Mouse (Mus musculus): ENCODE measurements around the gene Tecpr1.

The Tecpr1 gene

DNA sequence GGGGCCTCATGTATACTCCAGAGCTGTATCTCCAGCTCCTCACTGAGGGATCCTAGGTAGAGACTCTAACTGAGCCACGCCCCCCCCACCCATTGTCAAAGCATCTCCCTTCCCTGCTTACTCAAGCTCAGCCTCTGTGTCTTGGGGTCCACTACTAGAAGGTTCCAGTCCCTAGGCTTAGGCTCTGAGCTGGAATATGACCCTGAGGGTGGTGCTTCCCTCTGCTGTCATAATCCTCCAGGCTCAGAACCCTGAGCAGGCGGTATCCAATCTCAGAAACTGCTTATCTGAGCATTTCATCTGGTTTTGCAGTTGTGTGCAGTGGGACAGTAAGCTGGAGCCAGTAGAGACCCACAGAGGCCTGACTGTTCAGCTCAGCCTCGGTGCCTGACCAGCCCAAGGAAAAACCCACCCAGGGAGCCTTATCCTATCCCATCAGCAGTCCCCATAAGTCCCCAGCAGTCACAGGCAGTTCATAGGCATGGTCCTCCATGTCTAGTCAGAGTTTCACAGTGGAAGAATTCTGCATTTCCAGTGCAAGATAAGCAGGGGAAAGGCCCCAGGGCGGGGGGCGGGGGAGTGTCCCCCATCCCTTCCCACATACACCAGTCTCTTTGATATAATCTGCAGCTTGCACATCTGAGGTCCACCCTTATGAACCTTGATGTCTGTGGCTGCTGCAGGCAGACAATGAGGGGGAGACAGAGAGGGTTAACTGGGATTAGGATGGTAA, 61.2 kb downstream of the Tecpr1 start:
- no peak for DNase-seq

DNA sequence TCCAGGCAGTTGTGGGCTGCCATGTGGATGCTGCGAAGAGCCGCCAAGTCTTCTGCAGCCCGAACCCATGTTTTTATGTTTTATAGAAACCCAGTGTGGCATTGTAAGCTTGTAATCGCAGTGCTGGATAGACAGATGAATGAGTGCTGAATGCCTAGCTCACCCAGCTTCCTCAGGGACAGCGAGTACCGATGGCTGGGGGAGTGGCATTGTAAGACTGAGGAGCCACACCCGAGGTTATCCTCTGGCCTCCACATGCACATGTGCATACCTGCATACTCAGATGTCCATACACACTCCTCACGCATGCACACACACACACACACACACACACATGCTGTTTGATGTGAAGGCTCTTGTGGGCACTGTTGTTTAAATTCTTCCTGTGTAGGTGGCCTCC, 64.3 kb downstream of the Tecpr1 start:
- no peak for DNase-seq

DNA sequence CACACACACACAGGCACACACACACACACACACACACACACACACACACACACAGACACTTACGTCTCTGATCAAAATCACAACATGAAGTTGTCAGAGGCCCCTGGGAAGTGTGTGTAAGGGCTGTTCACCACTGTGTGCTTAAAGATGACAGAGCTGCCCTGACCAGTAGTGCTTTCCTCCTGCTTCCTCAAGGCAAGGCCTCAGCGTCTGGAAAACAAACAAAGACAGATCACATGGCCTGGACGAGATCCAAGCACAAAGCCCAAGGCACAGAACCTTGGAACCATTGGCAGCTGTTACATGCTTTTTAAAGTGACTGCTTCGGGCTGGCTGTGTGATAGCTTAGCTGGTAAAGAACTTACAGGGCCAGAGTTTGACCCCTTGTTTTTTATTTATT, 64.8 kb downstream of the Tecpr1 start:
- peak; percentile 46 to 63 for DNase-seq

DNA sequence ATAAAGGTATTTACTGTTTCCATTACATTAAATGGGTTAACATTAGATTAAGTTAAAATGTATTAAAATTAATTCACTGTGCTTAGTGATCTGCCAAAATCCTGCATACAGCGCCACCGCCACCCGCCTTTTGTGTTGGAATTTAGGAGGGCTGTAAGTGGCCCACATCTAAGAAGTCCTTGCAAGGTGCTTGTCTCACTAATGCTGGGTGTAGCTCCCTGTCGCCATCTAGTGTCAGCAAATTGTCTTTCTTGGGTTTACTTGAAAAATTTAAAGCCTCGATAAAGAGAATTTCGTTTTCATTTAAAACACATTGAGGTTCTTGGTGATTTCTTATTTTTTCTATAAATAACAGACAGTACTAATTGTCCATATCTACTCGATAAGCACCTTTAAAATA, 68.9 kb downstream of the Tecpr1 start:
- peak; percentile 85 to 86 for DNase-seq

DNA sequence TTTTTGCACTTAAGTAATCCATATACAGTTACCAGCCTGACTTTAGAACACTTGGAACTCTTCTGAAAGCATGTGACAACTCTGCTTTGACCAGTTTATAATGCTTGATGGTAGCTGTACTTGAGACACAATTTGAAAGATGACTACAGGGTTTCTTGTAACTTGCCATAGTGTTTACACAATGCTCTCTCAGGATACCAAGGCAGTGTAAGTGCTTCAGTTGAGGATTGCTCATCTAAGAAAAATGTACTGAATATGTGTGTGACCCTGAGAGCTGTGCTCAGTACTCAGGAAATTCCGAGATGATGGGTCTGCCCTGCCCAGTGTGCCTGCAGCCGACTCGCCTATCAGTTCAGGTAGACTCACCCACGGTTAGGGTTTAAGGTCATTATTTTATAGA, 72.1 kb downstream of the Tecpr1 start:
- no peak for DNase-seq

DNA sequence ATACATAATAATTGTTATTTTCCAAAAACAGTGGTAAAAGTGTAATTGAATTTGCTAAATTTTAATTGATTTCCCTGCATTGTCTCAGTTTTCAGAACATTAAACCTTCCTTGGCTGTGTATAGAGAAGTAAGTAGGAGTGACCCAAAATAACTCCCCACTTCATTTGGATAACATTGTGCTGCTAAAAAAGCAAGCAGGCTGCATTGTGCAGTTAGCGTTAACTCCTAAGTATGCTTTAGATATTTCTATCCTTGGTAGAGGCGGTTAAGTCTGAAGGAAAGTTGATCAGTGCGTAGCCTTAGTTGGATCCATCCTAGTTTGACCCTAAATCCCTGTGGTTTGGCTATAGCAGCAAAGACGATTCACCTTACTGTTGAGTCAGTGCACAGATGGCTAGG, 73.9 kb downstream of the Tecpr1 start:
- no peak for DNase-seq

DNA sequence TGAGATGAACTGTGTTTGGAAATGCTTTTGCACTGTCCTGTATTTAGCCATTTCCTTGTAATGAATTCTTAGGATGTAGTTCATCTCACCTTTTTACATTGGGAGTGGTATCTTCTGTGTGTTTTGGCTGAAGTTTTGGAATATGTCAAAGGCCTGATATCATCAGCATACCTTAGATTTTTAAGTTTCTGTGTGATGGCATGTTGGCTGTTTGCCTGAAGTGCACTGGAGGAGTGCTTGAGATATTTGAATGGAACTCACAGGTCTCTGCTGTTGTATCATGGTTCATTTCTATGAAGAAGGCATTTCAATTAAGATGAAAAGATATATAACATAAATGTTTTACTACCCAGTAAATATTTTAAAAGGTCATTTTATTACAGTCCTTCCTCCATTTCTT, 76.5 kb downstream of the Tecpr1 start:
- no peak for DNase-seq
